Mouse (Mus musculus) CH12.LX (cell line): Measurements from ENCODE around the gene Dnal1. TPM values are rescaled to one million over a fixed set of nuclear protein-coding genes. Genes with fewer than 3 reads are reported as not detected.

Experiments
- DNase-seq: peaks from one replicate; pipeline ENCODE4 v3.0.0-alpha.2; 2013; ENCODE audit errors: extremely low read depth
- H3K27ac ChIP-seq: 2 replicates; pipeline ENCODE4 v1.5.1; 2012; ENCODE audit warnings: low read depth, mild to moderate bottlenecking, control low read depth, moderate library complexity; ENCODE audit not compliant: insufficient read depth
- H3K27me3 ChIP-seq: replicated peaks from 2 replicates; pipeline ENCODE3; 2012; ENCODE audit warnings: inconsistent platforms
- H3K36me3 ChIP-seq, 2 experiments: replicated peaks in 1 of 2; 2 replicates each; pipeline versions ENCODE3 to v1.6.1; 2012; ENCODE audit warnings: inconsistent platforms in 1 of 2, low read length in 1 of 2, mild to moderate bottlenecking in 1 of 2, mixed read lengths in 1 of 2, moderate library complexity in 1 of 2; ENCODE audit not compliant: control insufficient read depth in 1 of 2, insufficient read depth in 1 of 2
- H3K4me1 ChIP-seq, 2 experiments: 2 replicates each; pipeline ENCODE4 v1.6.1; 2012; ENCODE audit warnings: inconsistent platforms in 1 of 2, moderate library complexity in 1 of 2; ENCODE audit not compliant: insufficient read depth in 2 of 2, control insufficient read depth in 1 of 2
- H3K4me2 ChIP-seq: 2 replicates; pipeline ENCODE4 v1.6.1; 2012; ENCODE audit warnings: low read depth, mild to moderate bottlenecking, control low read depth; ENCODE audit not compliant: poor library complexity, insufficient read depth, severe bottlenecking
- H3K4me3 ChIP-seq, 3 experiments: fragments of 150-350 bp in 1 of 3; sonication (generic) in 1 of 3; replicated peaks in 1 of 3; 2 replicates each; pipeline versions ENCODE3 to v1.5.1; 2011 to 2012; ENCODE audit warnings: low read depth in 2 of 3, low read length in 2 of 3, mild to moderate bottlenecking in 2 of 3, moderate library complexity in 2 of 3, control low read depth in 1 of 3, improper control_type of control experiment in 1 of 3, inconsistent platforms in 1 of 3, mixed read lengths in 1 of 3; ENCODE audit not compliant: poor library complexity in 1 of 3
- H3K79me2 ChIP-seq: replicated peaks from 2 replicates; pipeline ENCODE4 v1.6.1; 2012; ENCODE audit warnings: mild to moderate bottlenecking, moderate library complexity; ENCODE audit not compliant: control insufficient read depth, poor library complexity, insufficient read depth, severe bottlenecking; ENCODE audit errors: extremely low read depth
- H3K9ac ChIP-seq: 2 replicates; pipeline ENCODE4 v1.6.1; 2012; ENCODE audit warnings: low read depth, mild to moderate bottlenecking, control low read depth, moderate library complexity; ENCODE audit not compliant: insufficient read depth
- H3K9me3 ChIP-seq: replicated peaks from 2 replicates; pipeline ENCODE3; 2012; ENCODE audit warnings: low read length, inconsistent platforms, mixed read lengths
- CHD1 ChIP-seq: IDR thresholded peaks from 2 replicates; pipeline ENCODE4 v1.6.1; 2012; ENCODE audit warnings: low read depth, low read length, improper control_type of control experiment, inconsistent platforms
- CTCF ChIP-seq, 2 experiments: IDR thresholded peaks in 1 of 2; conservative IDR thresholded peaks in 1 of 2; 2 replicates each; pipeline ENCODE4 v1.5.1; 2011 to 2012; ENCODE audit warnings: low read depth in 2 of 2, low read length in 2 of 2, improper control_type of control experiment in 1 of 2, inconsistent platforms in 1 of 2, mild to moderate bottlenecking in 1 of 2, moderate library complexity in 1 of 2
- EP300 ChIP-seq: IDR thresholded peaks from 2 replicates; pipeline ENCODE4 v1.6.1; 2011; ENCODE audit warnings: low read length, improper control_type of control experiment
- GABPA ChIP-seq: IDR thresholded peaks from 2 replicates; pipeline ENCODE4 v1.6.1; 2012; ENCODE audit warnings: low read depth, low read length, improper control_type of control experiment, inconsistent platforms; ENCODE audit not compliant: insufficient replicate concordance
- IRF4 ChIP-seq: IDR thresholded peaks from 2 replicates; pipeline ENCODE4 v1.6.1; 2014; ENCODE audit warnings: low read depth, mild to moderate bottlenecking, inconsistent platforms, low read length, improper control_type of control experiment
- JUN ChIP-seq: IDR thresholded peaks from 2 replicates; pipeline ENCODE4 v1.6.1; 2011; ENCODE audit warnings: low read depth, mild to moderate bottlenecking, low read length, improper control_type of control experiment, moderate library complexity; ENCODE audit not compliant: insufficient read depth
- KAT2A ChIP-seq: IDR thresholded peaks from 2 replicates; pipeline ENCODE4 v1.6.1; 2012; ENCODE audit warnings: low read length, improper control_type of control experiment, inconsistent platforms; ENCODE audit not compliant: insufficient replicate concordance
- MAZ ChIP-seq: IDR thresholded peaks from 2 replicates; pipeline ENCODE4 v1.6.1; 2012; ENCODE audit warnings: low read depth, mild to moderate bottlenecking, inconsistent platforms, low read length, improper control_type of control experiment, moderate library complexity
- MYC ChIP-seq: IDR thresholded peaks from 2 replicates; pipeline ENCODE4 v1.6.1; 2011; ENCODE audit warnings: low read depth, mild to moderate bottlenecking, improper control_type of control experiment, low read length
- USF1 ChIP-seq: IDR thresholded peaks from 2 replicates; pipeline ENCODE4 v1.6.1; 2014; ENCODE audit warnings: low read depth, mild to moderate bottlenecking, inconsistent platforms, low read length, improper control_type of control experiment
- ZC3H11A ChIP-seq: IDR thresholded peaks from 2 replicates; pipeline ENCODE4 v1.6.1; 2012; ENCODE audit warnings: low read depth, mild to moderate bottlenecking, inconsistent platforms, low read length, improper control_type of control experiment
- dilution Hi-C: fragments of 300-500 bp; cut with MboI; formaldehyde crosslinking; loops from 2 replicates; pipeline ENCODE4 v1.14.3; 2020; ENCODE audit warnings: low sequenced_read_pairs; ENCODE audit not compliant: extremely low pct_unique_long_range_greater_than_20kb, extremely low pct_ligation_motif_present
- in situ Hi-C: fragments of 300-500 bp; cut with MboI; formaldehyde crosslinking; loops from 3 replicates; pipeline ENCODE4 v1.14.3; 2019; ENCODE audit warnings: low sequenced_read_pairs, low pct_ligation_motif_present, low pct_unique_long_range_greater_than_20kb, mixed read lengths
- polyA plus RNA-seq: library from polyadenylated mRNA; unstranded; fragments of >175 nt; gene quantifications from 2 replicates; pipeline ENCODE4 v1.2.1, GENCODE M21; 2012; ENCODE audit warnings: low read depth; ENCODE audit not compliant: insufficient read length
- total RNA-seq, 2 experiments: library from RNA; depleted of rRNA; stranded (reverse); fragments of 300-350 nt in 1 of 2; fragments of >200 nt in 1 of 2; gene quantifications; 2 replicates each; pipeline ENCODE4 v1.2.3; 2012 to 2014

Gene Dnal1
- total and polyA plus RNA-seq, 3 experiments = 1.6 to 2.1 (median 1.7) TPM

DNA sequence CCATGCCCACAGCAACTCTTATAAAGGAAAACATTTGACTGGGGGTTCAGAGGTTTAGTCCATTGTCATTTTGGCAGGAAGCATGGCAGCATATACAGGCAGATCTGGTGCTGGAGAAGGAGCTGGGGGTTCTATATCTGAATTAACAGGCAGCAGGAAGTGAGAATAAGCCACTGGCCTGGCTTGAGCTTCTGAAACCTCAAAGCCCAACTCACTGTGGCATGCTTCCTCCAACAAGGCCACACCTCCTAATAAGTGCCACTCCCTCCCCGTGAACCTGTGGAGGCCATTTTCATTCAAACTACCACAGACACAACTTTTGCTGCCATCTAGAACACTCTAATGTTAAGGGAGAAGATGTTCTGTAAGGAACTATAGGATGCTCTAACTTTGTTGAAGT lies 6.5 kb upstream of the Dnal1 start:
- DNase-seq = peak; percentile 54
- peaks cover 5 to 16% of the 10 kb centered on the region in 2 experiments; a peak in 3 of 4 replicates for H3K4me1 ChIP-seq

GRCm38 (mm10) chr12:84109924-84110323 lies 4.2 kb upstream of the Dnal1 start:
- in situ Hi-C loops = no loop called here

More for the DNA sequence above, 6.5 kb upstream of the Dnal1 start:
- Histone ChIP-seq H3K79me2 (no peaks in the 10 kb centered on the region), H3K4me2 (no peak overlapping the region), H3K9me3 (no peaks in the 10 kb centered on the region), H3K9ac (no peak overlapping the region), H3K27me3 (no peaks in the 10 kb centered on the region), H3K36me3 (no peaks in the 10 kb centered on the region), H3K27ac (no peak overlapping the region), H3K4me3 (no peak overlapping the region)
- in situ Hi-C loops = no loop called here
- TF ChIP-seq MAZ (no peak), IRF4 (0 out of 2 replicates have a peak, but pooled peaks have one; percentile 18), USF1 (no peak)
- dilution Hi-C loops = no loop called here

GRCm38 (mm10) chr12:84110814-84111213 lies 3.4 kb upstream of the Dnal1 start:
- Histone ChIP-seq H3K4me2 (peak overlapping the region; percentile 93), H3K79me2 (no peaks in the 10 kb centered on the region), H3K27me3 (no peaks in the 10 kb centered on the region), H3K27ac (no peak overlapping the region), H3K36me3 (no peaks in the 10 kb centered on the region), H3K9me3 (no peaks in the 10 kb centered on the region), H3K9ac (no peak overlapping the region), H3K4me3 (no peak overlapping the region), H3K4me1 (peaks cover 10 to 24% of the 10 kb centered on the region in 2 experiments)
- dilution Hi-C loops (no loop called here), in situ Hi-C loops (no loop called here)
- TF ChIP-seq MYC = no peak
- TF ChIP-seq ZC3H11A = no peak
- no peak for TF ChIP-seq CHD1
- TF ChIP-seq JUN = no peak
- peak; percentile 81 for TF ChIP-seq EP300
- TF ChIP-seq IRF4 = peak; percentile 89
- no peak for TF ChIP-seq GABPA
- DNase-seq = peak; percentile 27

More at GRCm38 (mm10) chr12:84109924-84110323, 4.2 kb upstream of the Dnal1 start:
- H3K9me3 ChIP-seq = no peaks in the 10 kb centered on the region
- TF ChIP-seq KAT2A (no peak), CTCF (conservative IDR thresholded peaks at IDR 0.05 in 1 of 2, IDR thresholded peaks at IDR 0.05 in 1 of 2; ENCODE audit: low read depth in 2 of 2, low read length in 2 of 2) (peak in 1 of 2 experiments; percentile 27; a peak in 2 of 4 replicates)
- no peaks in the 10 kb centered on the region for H3K36me3 ChIP-seq
- dilution Hi-C loops = no loop called here
- no peak overlapping the region for H3K27ac ChIP-seq
- no peak for DNase-seq
- H3K79me2 ChIP-seq = no peaks in the 10 kb centered on the region
- no peak overlapping the region for H3K9ac ChIP-seq
- H3K27me3 ChIP-seq = no peaks in the 10 kb centered on the region
- H3K4me2 ChIP-seq = no peak overlapping the region
- no peak overlapping the region for H3K4me3 ChIP-seq
- peaks cover 6 to 20% of the 10 kb centered on the region in 2 experiments for H3K4me1 ChIP-seq
